Mouse (Mus musculus) cerebellum, adult 2 months (tissue): ENCODE measurements around the gene Hist1h3c.

Experiments used
- CTCF ChIP-seq: fragments of 200-500 bp; IDR thresholded peaks from 2 replicates; pipeline ENCODE4 v1.5.1; 2011; ENCODE audit warnings: low read depth, mild to moderate bottlenecking, control low read depth, low read length, moderate library complexity, borderline replicate concordance; ENCODE audit not compliant: insufficient read depth
- POLR2A ChIP-seq: fragments of 200-500 bp; IDR thresholded peaks from 2 replicates; pipeline ENCODE4 v1.6.1; 2011; ENCODE audit warnings: low read length, control low read depth, borderline replicate concordance; ENCODE audit not compliant: insufficient read depth

GRCm38 (mm10) chr13:23779025-23779424, 33.6 kb upstream of the Hist1h3c start:
- TF ChIP-seq POLR2A (no peak), CTCF (no peak)
